Mouse (Mus musculus) retina, embryonic 14.5 days (tissue): Measurements from ENCODE around the gene Sox11.

Source experiments
- DNase-seq: peaks from one replicate; pipeline ENCODE4 v3.0.0-alpha.2; 2015; ENCODE audit warnings: low spot score

Sox11 gene

GRCm38 (mm10) chr12:27336336-27336735 lies 6.0 kb downstream of the Sox11 start:
- no peak for DNase-seq

- DNase-seq, result no peak
Observed at GRCm38 (mm10) chr12:27335356-27336055, 6.9 kb downstream of the Sox11 start.

GRCm38 (mm10) chr12:27333590-27333989 lies 8.8 kb downstream of the Sox11 start:
- DNase-seq, result no peak

GRCm38 (mm10) chr12:27323423-27323822 lies 19.0 kb downstream of the Sox11 start:
- DNase-seq, result no peak

- DNase-seq, result no peak
Observed at GRCm38 (mm10) chr12:27320705-27321104, 21.7 kb downstream of the Sox11 start.

GRCm38 (mm10) chr12:27312985-27313384 lies 29.4 kb downstream of the Sox11 start:
- DNase-seq, result no peak

- DNase-seq, result peak; percentile 40
Observed at GRCm38 (mm10) chr12:27311854-27312466, 30.4 kb downstream of the Sox11 start.

- no peak for DNase-seq
Observed at GRCm38 (mm10) chr12:27311316-27311832, 31.0 kb downstream of the Sox11 start.

GRCm38 (mm10) chr12:27310703-27311102 lies 31.7 kb downstream of the Sox11 start:
- no peak for DNase-seq

GRCm38 (mm10) chr12:27309969-27310368 lies 32.4 kb downstream of the Sox11 start:
- no peak for DNase-seq

GRCm38 (mm10) chr12:27304713-27305437 lies 37.5 kb downstream of the Sox11 start:
- DNase-seq, result no peak

- no peak for DNase-seq
Observed at GRCm38 (mm10) chr12:27303190-27303589, 39.2 kb downstream of the Sox11 start.

- no peak for DNase-seq
Observed at GRCm38 (mm10) chr12:27298721-27299120, 43.7 kb downstream of the Sox11 start.

GRCm38 (mm10) chr12:27294191-27294590 lies 48.2 kb downstream of the Sox11 start:
- DNase-seq, result no peak

GRCm38 (mm10) chr12:27293736-27294135 lies 48.6 kb downstream of the Sox11 start:
- no peak for DNase-seq

GRCm38 (mm10) chr12:27293208-27293607 lies 49.2 kb downstream of the Sox11 start:
- DNase-seq, result no peak
